Mouse (Mus musculus): ENCODE data around the gene Rhov.

Rhov gene

GRCm38 (mm10) chr2:119292281-119292680 lies 21.2 kb upstream of the Rhov start:
- no peak for DNase-seq (ENCODE audit: low spot score in 2 of 2)

- DNase-seq (ENCODE audit: low spot score in 2 of 2), result no peak
Measured at GRCm38 (mm10) chr2:119289014-119289416, 17.9 kb upstream of the Rhov start.

DNA sequence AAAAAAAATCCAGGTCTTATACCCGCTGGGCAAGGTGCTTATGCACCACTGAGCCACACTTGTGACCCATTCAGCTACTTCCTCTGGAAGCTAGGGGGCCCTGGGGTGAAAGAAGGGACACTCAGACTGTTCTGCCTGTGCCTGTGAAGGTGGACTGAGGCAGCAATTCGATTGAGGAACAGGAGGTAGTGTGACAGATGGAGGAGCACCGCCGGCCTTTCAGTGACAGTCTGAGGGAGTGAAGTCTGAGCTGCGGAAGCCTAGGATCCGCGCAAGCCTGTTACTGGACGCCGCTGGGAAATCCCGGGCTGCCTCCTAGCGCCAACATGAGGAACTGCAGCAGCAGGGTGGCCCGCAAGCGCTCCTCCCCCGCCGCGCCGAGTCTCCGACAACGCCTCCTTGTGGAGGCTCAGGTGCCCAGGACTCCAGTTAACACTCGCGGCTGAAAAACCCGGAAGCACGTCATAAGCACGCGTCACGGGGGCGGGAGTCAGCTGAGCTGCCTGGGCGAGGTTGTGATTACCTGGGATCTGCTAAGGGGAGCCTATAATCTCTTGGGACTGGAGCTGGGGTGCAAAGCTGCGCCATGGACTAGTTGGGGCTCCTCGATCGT lies 17.3 kb upstream of the Rhov start, which contains the start of gene Vps18:
Vps18 (plus strand) TSS at position 471 of the 613 bp plus-strand sequence.
- DNase-seq (ENCODE audit: low spot score in 2 of 2), result peak; percentile 93 to 97

DNA sequence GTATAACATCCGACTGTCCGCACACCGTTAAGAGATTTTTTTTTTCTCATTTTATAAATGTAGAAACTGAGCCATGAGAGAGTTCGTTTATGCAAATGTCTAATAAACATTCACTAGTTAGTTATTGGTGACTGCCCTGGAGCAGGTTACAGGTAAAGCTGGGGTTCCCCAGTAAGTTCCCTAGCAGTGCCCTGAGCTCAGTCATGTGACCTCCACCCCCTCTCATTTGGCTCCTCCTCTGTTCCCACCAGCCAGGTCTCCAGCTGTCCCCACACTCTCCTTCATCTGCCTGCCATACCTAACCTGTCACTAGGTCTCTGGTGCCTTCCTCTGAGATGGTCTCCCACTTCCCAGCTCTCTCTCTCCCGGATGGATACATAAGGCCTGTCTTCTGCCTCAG lies 16.3 kb upstream of the Rhov start:
- DNase-seq (ENCODE audit: low spot score in 2 of 2), result no peak

- DNase-seq (ENCODE audit: low spot score in 2 of 2), result no peak
Measured at GRCm38 (mm10) chr2:119281899-119282565, 11.0 kb upstream of the Rhov start.

- no peak for DNase-seq (ENCODE audit: low spot score in 2 of 2)
Measured at GRCm38 (mm10) chr2:119277810-119278209, 6.7 kb upstream of the Rhov start.

DNA sequence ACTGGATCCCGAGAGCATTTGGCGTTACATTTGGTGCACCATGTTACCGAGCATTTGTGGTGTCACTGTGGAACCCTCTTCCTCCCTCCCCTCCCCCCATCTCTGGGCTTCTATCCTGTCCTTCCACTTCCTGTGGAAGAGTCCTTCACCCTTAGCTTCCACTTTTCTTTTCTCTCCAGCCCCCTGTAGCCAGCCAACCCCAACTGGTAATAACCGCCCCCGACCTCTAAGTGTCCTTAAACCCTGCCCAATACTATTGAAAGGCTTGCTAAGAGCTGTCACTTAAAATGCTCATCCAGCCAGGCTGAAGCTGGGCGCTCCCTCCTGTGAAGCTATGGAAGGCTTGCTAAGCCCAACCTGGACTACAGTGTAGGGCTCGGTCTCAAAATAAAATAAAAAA lies 5.9 kb upstream of the Rhov start:
- DNase-seq (ENCODE audit: low spot score in 2 of 2), result no peak

GRCm38 (mm10) chr2:119274126-119274525 lies 3.1 kb upstream of the Rhov start:
- no peak for DNase-seq (ENCODE audit: low spot score in 2 of 2)

- DNase-seq (ENCODE audit: low spot score in 2 of 2), result no peak
Measured at GRCm38 (mm10) chr2:119270286-119270642, 808 bp downstream of the Rhov start.

DNA sequence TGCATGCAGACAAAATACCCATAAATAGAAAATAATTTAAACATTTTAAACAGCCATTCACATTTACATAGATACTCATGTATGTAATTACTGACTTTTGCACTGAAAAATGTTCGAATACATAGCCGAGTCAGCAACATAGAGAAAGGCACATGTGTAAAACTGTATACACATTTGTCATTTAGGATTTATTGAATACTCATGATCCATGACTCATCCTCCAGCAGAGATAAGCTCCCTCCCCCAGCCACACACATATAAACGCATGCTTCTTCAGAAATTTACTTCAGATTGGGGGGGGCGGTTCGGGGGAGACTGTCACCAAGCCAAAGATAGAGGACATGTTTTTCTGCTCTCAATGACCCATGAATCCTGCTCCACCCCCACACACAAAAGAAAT lies 7.3 kb downstream of the Rhov start:
- no peak for DNase-seq (ENCODE audit: low spot score in 2 of 2)

DNA sequence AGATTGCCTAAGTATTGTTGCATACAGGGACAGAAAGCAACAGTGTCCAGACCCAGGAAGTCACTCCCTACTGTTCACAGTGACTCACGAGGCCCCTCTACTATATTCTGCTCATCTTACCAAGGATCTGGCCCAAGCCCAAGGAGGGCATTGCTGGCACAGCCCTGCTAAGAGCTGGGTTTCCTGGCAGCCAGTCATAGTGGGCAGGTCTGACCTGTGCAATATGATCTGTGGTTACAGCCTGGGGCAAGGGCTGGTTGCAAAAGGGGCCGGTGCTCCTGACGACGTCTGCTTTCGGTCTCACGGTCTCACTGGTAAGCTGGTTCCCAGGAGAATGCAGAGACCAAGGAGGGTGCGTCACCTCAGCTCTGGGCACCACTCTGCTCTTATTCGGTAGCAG lies 8.1 kb downstream of the Rhov start:
- DNase-seq (ENCODE audit: low spot score in 2 of 2), result no peak

DNA sequence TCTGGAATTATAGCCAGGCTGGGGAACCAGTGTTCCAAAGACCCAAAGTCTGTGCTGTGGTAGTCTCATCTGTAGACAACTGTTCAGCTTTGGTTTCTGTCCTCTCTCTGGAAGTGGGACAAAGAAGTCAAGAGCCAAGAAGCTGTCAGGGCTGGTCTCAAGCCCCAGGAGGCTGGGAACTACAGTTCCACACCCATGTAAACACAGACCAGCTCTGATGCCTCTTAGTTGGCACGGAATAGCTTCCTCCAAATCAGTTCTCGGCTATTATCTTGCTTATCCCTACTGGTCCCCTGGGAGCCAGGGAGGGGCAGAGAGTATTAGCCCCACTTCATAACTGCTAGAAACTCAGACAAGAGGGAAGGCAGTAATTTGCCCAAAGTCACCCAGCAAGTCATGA lies 9.7 kb downstream of the Rhov start:
- no peak for DNase-seq (ENCODE audit: low spot score in 2 of 2)

- DNase-seq (ENCODE audit: low spot score in 2 of 2), result no peak
Measured at GRCm38 (mm10) chr2:119260518-119260917, 10.6 kb downstream of the Rhov start.

GRCm38 (mm10) chr2:119254976-119255375 lies 16.1 kb downstream of the Rhov start:
- DNase-seq (ENCODE audit: low spot score in 2 of 2), result no peak

DNA sequence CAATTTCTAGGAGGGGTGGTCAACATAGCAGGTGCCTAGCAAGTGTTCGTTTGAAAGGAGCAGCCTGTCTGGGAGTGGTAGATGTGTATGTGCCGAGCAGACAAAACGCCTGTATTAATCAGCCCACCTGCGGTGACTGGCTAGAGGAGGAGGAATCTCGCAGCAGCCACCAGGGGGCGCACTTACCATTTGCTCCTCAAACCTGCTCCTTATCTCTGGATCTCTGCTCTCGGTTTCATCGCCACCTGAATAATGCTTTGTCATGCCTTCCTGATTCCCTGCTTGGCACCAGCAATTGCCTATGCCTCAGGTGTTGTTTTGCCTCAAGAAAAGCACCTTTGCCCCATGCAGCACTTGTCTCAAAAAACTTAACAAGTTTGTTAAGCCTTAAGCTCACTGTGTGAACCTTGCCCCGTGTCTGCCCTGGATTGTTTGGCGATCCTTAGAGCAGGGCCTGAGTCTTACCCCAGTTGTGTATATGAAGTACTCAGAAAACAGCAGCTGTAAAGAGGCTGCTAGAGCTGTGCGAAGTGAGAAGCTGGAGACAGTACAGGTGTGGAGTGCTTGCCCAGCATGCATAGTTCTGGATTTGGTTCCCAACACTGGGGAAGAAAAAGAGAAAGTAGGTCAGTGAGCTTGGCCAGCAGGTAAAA lies 20.1 kb downstream of the Rhov start:
- DNase-seq (ENCODE audit: low spot score in 2 of 2), result peak in 1 of 2 experiments; percentile 68

GRCm38 (mm10) chr2:119250377-119250776 lies 20.7 kb downstream of the Rhov start:
- no peak for DNase-seq (ENCODE audit: low spot score in 2 of 2)

- DNase-seq (ENCODE audit: low spot score in 2 of 2), result no peak
Measured at GRCm38 (mm10) chr2:119249592-119250061, 21.4 kb downstream of the Rhov start.

GRCm38 (mm10) chr2:119247904-119248303 lies 23.2 kb downstream of the Rhov start:
- no peak for DNase-seq (ENCODE audit: low spot score in 2 of 2)

- no peak for DNase-seq (ENCODE audit: low spot score in 2 of 2)
Measured at GRCm38 (mm10) chr2:119245246-119245645, 25.8 kb downstream of the Rhov start.

- DNase-seq (ENCODE audit: low spot score in 2 of 2), result no peak
Measured at GRCm38 (mm10) chr2:119242548-119242947, 28.5 kb downstream of the Rhov start.

DNA sequence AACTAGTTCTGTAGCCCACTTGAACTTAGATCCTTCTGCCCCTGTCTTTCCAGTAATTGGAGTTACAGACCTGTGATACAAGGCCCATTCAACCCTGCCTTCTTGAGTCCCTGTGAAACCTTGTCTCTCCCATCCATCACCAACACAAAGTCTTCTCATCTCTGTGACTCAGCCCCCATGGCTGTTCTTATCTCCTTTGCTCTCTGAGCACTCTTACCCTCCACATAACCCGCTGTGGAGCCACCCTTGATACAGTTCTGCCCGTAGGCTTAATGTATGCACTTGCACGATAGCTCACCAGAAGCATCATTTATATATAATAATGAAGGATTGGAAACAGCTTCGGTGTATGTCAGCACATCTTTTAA lies 30.3 kb downstream of the Rhov start:
- no peak for DNase-seq (ENCODE audit: low spot score in 2 of 2)

DNA sequence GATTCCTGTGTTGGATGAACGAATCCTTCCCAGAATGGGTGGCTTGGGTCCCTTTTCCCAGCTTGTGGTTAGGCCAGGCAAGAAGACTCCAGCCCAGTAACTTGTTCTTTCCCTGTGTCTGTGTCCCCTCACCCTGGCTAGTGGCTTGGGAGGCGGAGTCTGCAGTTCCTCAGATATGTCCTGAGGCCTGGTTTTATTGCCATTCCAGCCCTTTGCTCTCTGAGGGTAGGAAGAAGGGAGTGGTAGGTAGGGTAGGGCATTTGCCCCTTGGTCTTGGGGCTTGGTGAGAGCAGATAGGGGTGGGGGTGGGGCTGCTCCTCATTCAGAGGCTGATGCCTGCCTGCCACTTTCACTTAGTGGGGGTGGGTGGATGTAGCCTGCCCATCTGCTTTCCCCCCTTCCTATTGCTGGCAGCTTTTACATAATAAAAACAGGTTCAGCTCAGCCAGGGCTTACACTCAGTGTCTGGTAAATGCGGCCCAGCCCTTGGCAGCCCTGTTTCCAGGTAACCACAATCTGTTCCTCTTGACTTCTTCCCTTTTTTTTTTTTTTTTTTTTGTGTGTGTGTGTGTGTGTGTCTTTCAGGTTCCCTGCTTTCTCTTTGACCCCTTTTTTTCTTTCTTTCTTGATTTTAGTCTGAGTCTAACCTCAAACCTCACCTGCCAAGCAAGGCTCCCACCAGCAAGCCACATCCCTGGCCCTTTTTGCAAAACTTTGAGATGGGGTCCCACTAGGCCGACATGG lies 30.8 kb downstream of the Rhov start:
- no peak for DNase-seq (ENCODE audit: low spot score in 2 of 2)
